Mouse (Mus musculus): ENCODE measurements at regions not wholly inside any gene's neighbourhood (a gene's known extent, or its start where the extent isn't known, plus 50 kb on each side); places are given as distances from the start of the nearest gene placed in this dataset.
A peak's percentile ranks its signal among the peaks of the same experiment; 100 is the strongest.

GRCm38 (mm10) chr11:18451271-18451670 lies 497.6 kb upstream of the Etaa1 start:
- Histone ChIP-seq H3K4me2 (replicated peaks) (no peak overlapping the region), H3K4me1 (0 out of 2 replicates have a peak, but pooled peaks cover 2% of the 10 kb centered on the region), H3K9me3 (no peaks in the 10 kb centered on the region), H3K36me3 (no peaks in the 10 kb centered on the region), H3K27me3 (no peaks in the 10 kb centered on the region), H3K4me3 (no peak overlapping the region), H3K27ac (no peak overlapping the region), H3K9ac (no peak overlapping the region)
- no peak for ATAC-seq (ENCODE audit: insufficient number of reproducible peaks, insufficient read depth, low FRiP score, low TSS enrichment)
- WGBS = 41% methylated on average over 3 of the region's 3 CpGs

GRCm38 (mm10) chr11:18448879-18449278 lies 495.2 kb upstream of the Etaa1 start:
- no peak for ATAC-seq (ENCODE audit: insufficient number of reproducible peaks, insufficient read depth, low FRiP score, low TSS enrichment)
- Histone ChIP-seq H3K4me2 (replicated peaks) (no peak overlapping the region), H3K27me3 (no peaks in the 10 kb centered on the region), H3K9me3 (no peaks in the 10 kb centered on the region), H3K27ac (no peak overlapping the region), H3K4me3 (no peak overlapping the region), H3K4me1 (0 out of 2 replicates have a peak, but pooled peaks cover 5% of the 10 kb centered on the region), H3K36me3 (no peaks in the 10 kb centered on the region), H3K9ac (no peak overlapping the region)
- 73% methylated on average over 1 of the region's 1 CpGs for WGBS

GRCm38 (mm10) chr11:18444600-18444999 lies 490.9 kb upstream of the Etaa1 start:
- no peak for ATAC-seq (ENCODE audit: insufficient number of reproducible peaks, insufficient read depth, low FRiP score, low TSS enrichment)
- Histone ChIP-seq H3K36me3 (no peaks in the 10 kb centered on the region), H3K27me3 (no peaks in the 10 kb centered on the region), H3K4me3 (no peak overlapping the region), H3K9ac (no peak overlapping the region), H3K4me2 (replicated peaks) (no peak overlapping the region), H3K4me1 (0 out of 2 replicates have a peak, but pooled peaks cover 7% of the 10 kb centered on the region), H3K27ac (0 out of 2 replicates have a peak overlapping the region, but pooled peaks have one; percentile 41), H3K9me3 (no peaks in the 10 kb centered on the region)
- 51% methylated on average over 8 of the region's 8 CpGs for WGBS

GRCm38 (mm10) chr11:18444101-18444500 lies 490.4 kb upstream of the Etaa1 start:
- H3K4me3 ChIP-seq = no peak overlapping the region
- peak; percentile 58; the same call in 1 of the 2 replicates for ATAC-seq (ENCODE audit: insufficient number of reproducible peaks, insufficient read depth, low FRiP score, low TSS enrichment)
- H3K4me2 ChIP-seq (replicated peaks) = no peak overlapping the region
- WGBS = 29% methylated on average over 5 of the region's 5 CpGs
- no peak overlapping the region; the same call in 1 of the 2 replicates for H3K27ac ChIP-seq
- H3K36me3 ChIP-seq = no peaks in the 10 kb centered on the region
- no peaks in the 10 kb centered on the region for H3K9me3 ChIP-seq
- H3K27me3 ChIP-seq = no peaks in the 10 kb centered on the region
- H3K9ac ChIP-seq = no peak overlapping the region
- 0 out of 2 replicates have a peak, but pooled peaks cover 7% of the 10 kb centered on the region for H3K4me1 ChIP-seq

GRCm38 (mm10) chr11:18443156-18443555 lies 489.5 kb upstream of the Etaa1 start:
- no peaks in the 10 kb centered on the region for H3K27me3 ChIP-seq
- H3K27ac ChIP-seq = no peak overlapping the region
- H3K9ac ChIP-seq = no peak overlapping the region
- H3K9me3 ChIP-seq = no peaks in the 10 kb centered on the region
- H3K4me1 ChIP-seq = 0 out of 2 replicates have a peak, but pooled peaks cover 7% of the 10 kb centered on the region
- no peaks in the 10 kb centered on the region for H3K36me3 ChIP-seq
- 44% methylated on average over 2 of the region's 2 CpGs for WGBS
- H3K4me3 ChIP-seq = no peak overlapping the region
- no peak for ATAC-seq (ENCODE audit: insufficient number of reproducible peaks, insufficient read depth, low FRiP score, low TSS enrichment)
- no peak overlapping the region for H3K4me2 ChIP-seq (replicated peaks)

- Histone ChIP-seq H3K9ac (no peak overlapping the region), H3K27ac (no peak overlapping the region), H3K9me3 (no peaks in the 10 kb centered on the region), H3K27me3 (no peaks in the 10 kb centered on the region), H3K4me2 (replicated peaks) (no peak overlapping the region), H3K4me1 (no peaks in the 10 kb centered on the region), H3K36me3 (no peaks in the 10 kb centered on the region), H3K4me3 (no peak overlapping the region)
- ATAC-seq (ENCODE audit: insufficient number of reproducible peaks, insufficient read depth, low FRiP score, low TSS enrichment) = no peak
- 84% methylated on average over 6 of the region's 6 CpGs for WGBS
These were observed 484.3 kb upstream of the Etaa1 start for GRCm38 (mm10) chr11:18437834-18438611.

GRCm38 (mm10) chr11:18421076-18421475 lies 467.4 kb upstream of the Etaa1 start:
- Histone ChIP-seq H3K27me3 (no peaks in the 10 kb centered on the region), H3K4me3 (no peak overlapping the region), H3K4me2 (replicated peaks) (no peak overlapping the region), H3K9me3 (no peaks in the 10 kb centered on the region), H3K36me3 (no peaks in the 10 kb centered on the region), H3K4me1 (no peaks in the 10 kb centered on the region), H3K9ac (no peak overlapping the region), H3K27ac (no peak overlapping the region)
- 90% methylated on average over 3 of the region's 3 CpGs for WGBS
- no peak for ATAC-seq (ENCODE audit: insufficient number of reproducible peaks, insufficient read depth, low FRiP score, low TSS enrichment)

GRCm38 (mm10) chr11:18413769-18414168 lies 460.1 kb upstream of the Etaa1 start:
- Histone ChIP-seq H3K9me3 (no peaks in the 10 kb centered on the region), H3K9ac (no peak overlapping the region), H3K4me1 (no peaks in the 10 kb centered on the region), H3K36me3 (no peaks in the 10 kb centered on the region), H3K27me3 (no peaks in the 10 kb centered on the region), H3K4me3 (no peak overlapping the region), H3K4me2 (replicated peaks) (no peak overlapping the region), H3K27ac (no peak overlapping the region)
- no peak for ATAC-seq (ENCODE audit: insufficient number of reproducible peaks, insufficient read depth, low FRiP score, low TSS enrichment)
- WGBS = 68% methylated on average over 1 of the region's 1 CpGs

GRCm38 (mm10) chr11:18408071-18408752 lies 454.5 kb upstream of the Etaa1 start:
- H3K9me3 ChIP-seq = no peaks in the 10 kb centered on the region
- no peak overlapping the region for H3K27ac ChIP-seq
- H3K36me3 ChIP-seq = no peaks in the 10 kb centered on the region
- H3K4me1 ChIP-seq = no peaks in the 10 kb centered on the region
- 68% methylated on average over 8 of the region's 8 CpGs for WGBS
- no peak overlapping the region for H3K9ac ChIP-seq
- no peak overlapping the region for H3K4me2 ChIP-seq (replicated peaks)
- no peak overlapping the region for H3K4me3 ChIP-seq
- no peaks in the 10 kb centered on the region for H3K27me3 ChIP-seq
- no peak for ATAC-seq (ENCODE audit: insufficient number of reproducible peaks, insufficient read depth, low FRiP score, low TSS enrichment)

- Histone ChIP-seq H3K27me3 (no peaks in the 10 kb centered on the region), H3K9ac (no peak overlapping the region), H3K4me2 (replicated peaks) (no peak overlapping the region), H3K9me3 (no peaks in the 10 kb centered on the region), H3K27ac (no peak overlapping the region), H3K4me1 (no peaks in the 10 kb centered on the region), H3K36me3 (no peaks in the 10 kb centered on the region), H3K4me3 (no peak overlapping the region)
- no peak for ATAC-seq (ENCODE audit: insufficient number of reproducible peaks, insufficient read depth, low FRiP score, low TSS enrichment)
- WGBS = 63% methylated on average over 4 of the region's 4 CpGs
These were observed 445.9 kb upstream of the Etaa1 start for GRCm38 (mm10) chr11:18399561-18399960.

GRCm38 (mm10) chr11:18396397-18396796 lies 442.7 kb upstream of the Etaa1 start:
- Histone ChIP-seq H3K9ac (no peak overlapping the region), H3K27ac (no peak overlapping the region), H3K9me3 (no peaks in the 10 kb centered on the region), H3K4me1 (no peaks in the 10 kb centered on the region), H3K36me3 (no peaks in the 10 kb centered on the region), H3K4me2 (replicated peaks) (no peak overlapping the region), H3K27me3 (no peaks in the 10 kb centered on the region), H3K4me3 (no peak overlapping the region)
- no peak for ATAC-seq (ENCODE audit: insufficient number of reproducible peaks, insufficient read depth, low FRiP score, low TSS enrichment)
- 78% methylated on average over 6 of the region's 6 CpGs for WGBS

- Histone ChIP-seq H3K36me3 (no peaks in the 10 kb centered on the region), H3K9me3 (no peaks in the 10 kb centered on the region), H3K4me3 (no peak overlapping the region), H3K4me1 (no peaks in the 10 kb centered on the region), H3K4me2 (replicated peaks) (no peak overlapping the region), H3K9ac (no peak overlapping the region), H3K27ac (no peak overlapping the region), H3K27me3 (no peaks in the 10 kb centered on the region)
- 86% methylated on average over 4 of the region's 4 CpGs for WGBS
- no peak for ATAC-seq (ENCODE audit: insufficient number of reproducible peaks, insufficient read depth, low FRiP score, low TSS enrichment)
These were observed 442.0 kb upstream of the Etaa1 start for GRCm38 (mm10) chr11:18395631-18396030.
